Mouse (Mus musculus): Measurements from ENCODE around the gene Nfkb2. TPM values are rescaled to one million over a fixed set of nuclear protein-coding genes. Genes with fewer than 3 reads are reported as not detected.
A peak's percentile ranks its signal among the peaks of the same experiment; 100 is the strongest.

Nfkb2 gene
- polyA plus RNA-seq, 1 experiment from 2014 or later: 1.9 TPM

DNA sequence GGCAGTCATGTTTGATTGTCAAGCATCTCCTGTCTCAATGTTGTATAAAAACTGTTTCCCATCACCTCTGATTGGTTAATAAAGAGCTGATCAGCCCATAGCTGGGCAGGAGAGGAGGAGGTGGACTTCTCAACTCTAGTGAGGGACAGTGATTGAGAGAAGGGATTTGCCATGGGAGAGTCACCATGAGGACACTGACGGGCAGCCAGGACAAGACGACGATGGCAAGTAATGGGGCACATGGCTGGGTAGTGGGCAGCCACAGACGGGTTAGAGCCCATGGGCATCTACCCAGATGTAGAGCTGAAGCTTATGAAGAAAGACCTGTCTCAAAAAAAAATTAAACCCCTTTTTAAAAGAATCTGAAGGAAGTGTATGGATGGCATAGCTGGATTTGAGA is 1.6 kb upstream of the Nfkb2 start:
- 89% methylated on average over 4 of the region's 4 CpGs for WGBS
- no peaks in the 10 kb centered on the region for H3K36me3 ChIP-seq
- no peak for ATAC-seq (replicated peaks)
- H3K9me3 ChIP-seq: no peaks in the 10 kb centered on the region
- peaks cover 24% of the 10 kb centered on the region for H3K4me1 ChIP-seq
- no peak overlapping the region for H3K27ac ChIP-seq (replicated peaks)
- H3K4me2 ChIP-seq (replicated peaks): no peak overlapping the region
- no peak overlapping the region for H3K9ac ChIP-seq (replicated peaks)
- peaks cover 8% of the 10 kb centered on the region; the same call in 1 of the 2 replicates for H3K27me3 ChIP-seq
- H3K4me3 ChIP-seq: no peak overlapping the region

DNA sequence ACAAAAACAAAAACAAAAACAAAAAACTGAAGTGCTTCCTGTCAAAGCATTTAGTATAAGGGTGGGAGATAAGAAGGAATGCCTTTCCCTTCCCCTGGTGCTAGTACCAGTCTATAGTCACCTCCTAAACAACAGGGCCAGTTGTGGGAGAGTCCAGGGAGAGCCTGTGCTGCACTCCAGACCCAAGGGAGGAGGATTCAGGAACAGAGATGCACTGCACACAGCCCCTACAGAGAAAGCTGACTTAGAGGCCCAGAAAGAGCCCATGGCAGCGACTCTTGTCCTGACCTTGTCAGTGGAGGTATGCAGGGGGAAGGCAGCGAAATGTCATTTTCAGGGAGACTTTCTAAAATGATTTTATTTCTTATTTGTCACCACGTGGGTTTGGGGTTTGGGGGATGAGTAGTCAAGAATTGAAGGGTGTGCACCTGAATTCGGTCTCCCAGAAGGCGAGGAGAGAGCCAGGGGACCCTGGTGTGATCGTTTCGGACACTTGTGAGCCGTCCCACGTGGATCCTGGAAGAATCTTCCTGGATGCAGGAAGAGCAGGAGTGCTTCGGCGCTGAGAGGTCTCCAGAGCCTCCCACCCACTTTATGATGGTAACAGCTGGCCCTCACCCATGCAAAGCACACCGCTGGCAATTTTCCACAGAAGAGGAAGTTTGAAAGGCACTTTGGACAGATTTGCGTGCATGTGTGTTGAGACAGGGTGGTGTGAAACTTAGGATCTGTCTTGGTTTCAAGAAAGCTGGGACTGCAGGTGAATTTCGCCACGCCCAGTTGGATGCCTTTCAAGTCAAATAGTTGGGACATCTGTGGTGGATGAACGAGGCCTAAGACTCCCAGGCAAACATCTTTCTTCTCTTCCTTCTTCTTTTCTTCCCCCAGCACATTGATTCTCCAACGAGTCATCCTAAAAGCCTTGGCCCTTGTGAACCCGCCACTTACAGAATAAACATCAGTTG is 587 bp upstream of the Nfkb2 start:
- peaks cover 25% of the 10 kb centered on the region for H3K4me1 ChIP-seq
- peaks cover 17% of the 10 kb centered on the region for H3K27me3 ChIP-seq
- H3K9me3 ChIP-seq: no peaks in the 10 kb centered on the region
- 56% methylated on average over 18 of the region's 18 CpGs for WGBS
- H3K36me3 ChIP-seq: no peaks in the 10 kb centered on the region
- ATAC-seq (replicated peaks): no peak
- no peak overlapping the region for H3K27ac ChIP-seq (replicated peaks)
- no peak overlapping the region for H3K9ac ChIP-seq (replicated peaks)
- peak overlapping the region; percentile 61 for H3K4me3 ChIP-seq
- H3K4me2 ChIP-seq (replicated peaks): peak overlapping the region; percentile 69

DNA sequence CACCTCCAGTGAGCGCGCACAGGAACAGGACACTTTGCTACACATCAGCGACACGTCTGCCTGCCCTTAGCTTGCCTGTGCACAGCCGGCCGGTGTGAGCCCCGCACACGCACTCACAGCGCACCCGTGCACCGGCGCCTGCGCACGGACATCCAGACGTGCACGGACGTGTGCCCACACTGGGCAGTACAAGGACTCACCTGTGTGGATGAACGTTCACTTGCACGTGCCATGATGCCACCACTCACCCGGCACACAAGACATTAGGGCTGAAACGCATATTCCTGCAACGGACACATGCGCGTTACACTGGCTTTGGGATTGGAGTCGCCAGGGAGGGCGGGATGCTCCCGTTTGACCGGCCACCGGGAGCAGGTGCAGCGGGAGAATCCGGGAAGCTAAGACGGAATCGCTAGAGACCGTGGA is 801 bp downstream of the Nfkb2 start:
- H3K27me3 ChIP-seq: peaks cover 18% of the 10 kb centered on the region
- peak overlapping the region; percentile 53 for H3K9ac ChIP-seq (replicated peaks)
- no peaks in the 10 kb centered on the region for H3K36me3 ChIP-seq

DNA sequence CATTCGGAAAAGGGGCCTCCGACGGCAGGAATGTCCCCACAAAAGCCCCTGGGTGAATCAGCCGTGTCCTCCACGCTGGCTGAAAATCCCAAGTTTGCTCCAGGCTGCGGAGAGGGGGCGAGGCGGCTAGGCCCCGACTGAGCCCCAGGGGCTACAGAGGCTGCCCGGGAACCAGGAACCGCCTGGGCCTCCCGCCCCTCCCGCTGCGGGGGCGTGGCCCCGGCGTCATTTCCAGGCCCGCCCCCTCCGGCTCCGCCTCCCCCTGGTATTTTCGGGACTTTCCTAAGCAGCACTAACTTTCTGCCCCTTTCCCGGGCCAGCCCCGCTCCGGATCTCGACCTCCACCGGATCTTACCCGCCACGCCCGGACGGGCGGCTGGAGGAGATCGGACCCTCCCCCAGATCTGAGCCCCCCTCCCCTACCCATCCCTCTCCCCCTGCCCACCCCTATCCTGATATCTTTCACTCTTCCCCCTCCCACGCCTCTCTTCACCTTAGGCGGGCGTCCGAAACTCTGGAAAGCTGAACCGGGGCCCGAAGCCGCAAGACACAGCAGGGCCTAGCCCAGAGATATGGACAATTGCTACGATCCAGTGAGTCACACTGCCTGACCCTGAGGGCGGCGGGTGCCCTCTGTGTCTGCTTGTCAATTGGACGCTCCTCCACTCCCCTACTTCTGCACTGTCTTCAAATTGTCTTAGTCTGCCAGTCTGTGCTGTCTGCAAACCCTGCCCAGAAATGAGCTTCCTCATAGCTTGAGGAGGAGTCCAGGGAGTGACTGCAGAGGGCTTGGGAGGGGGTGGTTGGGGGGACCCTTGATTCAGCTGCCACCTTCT is 1.5 kb downstream of the Nfkb2 start:
- peak; percentile 39 for ATAC-seq (replicated peaks)
- H3K27ac ChIP-seq (replicated peaks): no peak overlapping the region
- WGBS: under 1% methylated on average over 42 of the region's 43 CpGs
- H3K4me2 ChIP-seq (replicated peaks): peak overlapping the region; percentile 69
- H3K4me3 ChIP-seq: peak overlapping the region; percentile 61
- H3K9me3 ChIP-seq: no peaks in the 10 kb centered on the region
- peaks cover 18% of the 10 kb centered on the region for H3K27me3 ChIP-seq
- peaks cover 35% of the 10 kb centered on the region for H3K4me1 ChIP-seq
- peak overlapping the region; percentile 53 for H3K9ac ChIP-seq (replicated peaks)
- H3K36me3 ChIP-seq: no peaks in the 10 kb centered on the region

More for the DNA sequence above, 801 bp downstream of the Nfkb2 start:
- under 1% methylated on average over 34 of the region's 34 CpGs for WGBS
- H3K9me3 ChIP-seq: no peaks in the 10 kb centered on the region
- peaks cover 35% of the 10 kb centered on the region for H3K4me1 ChIP-seq
- peak overlapping the region; percentile 69 for H3K4me2 ChIP-seq (replicated peaks)
- H3K4me3 ChIP-seq: peak overlapping the region; percentile 61
- no peak overlapping the region; the same call in 1 of the 2 replicates for H3K27ac ChIP-seq (replicated peaks)
- ATAC-seq (replicated peaks): no peak; the same call in 1 of the 2 replicates

DNA sequence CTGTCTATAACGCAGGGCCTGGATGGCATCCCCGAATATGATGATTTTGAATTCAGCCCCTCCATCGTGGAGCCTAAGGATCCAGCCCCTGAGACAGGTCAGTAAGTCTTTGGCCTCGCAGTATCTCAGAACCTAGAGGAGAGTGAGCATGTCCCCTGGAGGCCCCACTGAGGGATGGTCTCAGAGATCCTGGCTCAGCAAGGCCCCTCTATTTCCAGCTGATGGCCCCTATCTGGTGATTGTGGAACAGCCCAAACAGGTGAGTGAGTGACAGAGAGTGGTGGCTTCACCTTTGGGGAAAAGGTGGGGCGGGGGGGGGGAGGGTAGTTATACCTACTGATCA is 2.1 kb downstream of the Nfkb2 start:
- Histone ChIP-seq H3K4me2 (replicated peaks) (no peak overlapping the region; the same call in 1 of the 2 replicates), H3K4me3 (no peak overlapping the region), H3K9me3 (no peaks in the 10 kb centered on the region), H3K27ac (replicated peaks) (no peak overlapping the region), H3K27me3 (peaks cover 18% of the 10 kb centered on the region), H3K9ac (replicated peaks) (no peak overlapping the region), H3K4me1 (peaks cover 35% of the 10 kb centered on the region), H3K36me3 (0 out of 2 replicates have a peak, but pooled peaks cover 2% of the 10 kb centered on the region)
- WGBS: 58% methylated on average over 5 of the region's 5 CpGs
- ATAC-seq (replicated peaks): no peak

DNA sequence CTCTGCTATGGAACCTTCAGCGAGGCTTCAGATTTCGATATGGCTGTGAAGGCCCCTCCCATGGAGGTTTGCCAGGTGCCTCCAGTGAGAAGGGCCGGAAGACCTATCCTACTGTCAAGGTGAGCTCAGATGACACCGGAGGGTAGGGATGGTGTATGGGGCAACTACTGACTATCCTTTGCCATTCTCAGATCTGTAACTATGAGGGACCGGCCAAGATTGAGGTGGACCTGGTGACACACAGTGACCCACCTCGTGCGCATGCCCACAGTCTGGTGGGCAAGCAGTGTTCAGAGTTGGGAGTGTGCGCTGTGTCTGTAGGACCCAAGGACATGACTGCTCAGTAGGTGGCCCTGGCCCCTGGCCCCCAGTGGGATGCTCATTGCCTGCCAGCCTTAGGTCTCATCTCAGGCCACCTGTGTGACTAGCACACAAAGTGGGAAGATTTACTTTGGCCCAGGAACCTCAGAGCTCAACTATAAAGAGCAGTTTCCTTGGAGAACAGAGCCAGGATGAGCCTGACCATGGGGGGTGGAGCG is 2.7 kb downstream of the Nfkb2 start:
- Histone ChIP-seq H3K4me3 (no peak overlapping the region), H3K9me3 (no peaks in the 10 kb centered on the region), H3K36me3 (0 out of 2 replicates have a peak, but pooled peaks cover 2% of the 10 kb centered on the region), H3K4me1 (peaks cover 35% of the 10 kb centered on the region), H3K27me3 (peaks cover 18% of the 10 kb centered on the region), H3K9ac (replicated peaks) (no peak overlapping the region), H3K4me2 (replicated peaks) (no peak overlapping the region), H3K27ac (replicated peaks) (no peak overlapping the region)
- ATAC-seq (replicated peaks): no peak
- 90% methylated on average over 9 of the region's 9 CpGs for WGBS

DNA sequence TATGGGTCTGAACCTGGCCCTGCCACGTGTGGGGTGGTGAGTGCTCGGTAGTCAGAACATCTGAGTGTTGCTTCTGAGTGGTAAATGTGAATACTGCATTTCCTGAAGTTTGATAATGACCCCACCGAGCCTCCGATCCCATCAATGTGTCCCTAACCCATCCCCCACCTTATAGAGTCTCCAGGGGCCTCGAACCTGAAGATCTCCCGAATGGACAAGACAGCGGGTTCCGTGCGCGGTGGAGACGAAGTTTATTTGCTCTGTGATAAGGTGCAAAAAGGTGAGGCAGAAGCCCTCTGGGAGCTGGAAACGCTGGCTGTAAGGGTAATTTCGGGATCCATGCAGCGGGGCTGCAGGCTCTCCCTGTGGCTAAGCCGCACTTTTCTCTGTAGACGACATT is 3.7 kb downstream of the Nfkb2 start:
- Histone ChIP-seq H3K27ac (replicated peaks) (no peak overlapping the region), H3K27me3 (peaks cover 18% of the 10 kb centered on the region), H3K36me3 (peaks cover 7% of the 10 kb centered on the region; the same call in 1 of the 2 replicates), H3K4me1 (peaks cover 35% of the 10 kb centered on the region), H3K4me3 (no peak overlapping the region), H3K4me2 (replicated peaks) (no peak overlapping the region), H3K9ac (replicated peaks) (no peak overlapping the region), H3K9me3 (no peaks in the 10 kb centered on the region)
- 73% methylated on average over 16 of the region's 16 CpGs for WGBS
- no peak for ATAC-seq (replicated peaks)

DNA sequence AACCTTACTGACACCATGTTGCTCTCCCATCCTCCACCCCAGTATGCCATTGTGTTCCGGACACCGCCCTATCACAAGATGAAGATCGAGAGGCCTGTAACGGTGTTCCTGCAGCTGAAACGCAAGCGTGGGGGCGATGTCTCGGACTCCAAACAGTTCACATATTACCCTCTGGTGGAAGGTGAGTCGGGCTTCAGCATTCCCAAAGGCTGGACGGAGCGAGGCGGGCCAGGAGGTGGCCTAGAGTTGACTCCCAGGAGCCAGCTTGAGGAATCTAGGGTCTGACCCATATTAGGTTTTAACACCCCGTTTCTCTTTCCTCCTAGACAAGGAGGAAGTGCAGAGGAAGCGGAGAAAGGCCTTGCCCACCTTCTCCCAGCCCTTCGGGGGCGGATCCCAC is 4.2 kb downstream of the Nfkb2 start:
- peak overlapping the region; percentile 87 for H3K4me2 ChIP-seq (replicated peaks)
- H3K4me3 ChIP-seq: peak overlapping the region; percentile 46
- no peak overlapping the region for H3K27ac ChIP-seq (replicated peaks)
- no peak overlapping the region; the same call in 1 of the 2 replicates for H3K9ac ChIP-seq (replicated peaks)
- H3K9me3 ChIP-seq: no peaks in the 10 kb centered on the region
- 58% methylated on average over 16 of the region's 16 CpGs for WGBS
- peaks cover 20% of the 10 kb centered on the region for H3K27me3 ChIP-seq
- peaks cover 7% of the 10 kb centered on the region; the same call in 1 of the 2 replicates for H3K36me3 ChIP-seq
- ATAC-seq (replicated peaks): no peak
- peaks cover 35% of the 10 kb centered on the region for H3K4me1 ChIP-seq

DNA sequence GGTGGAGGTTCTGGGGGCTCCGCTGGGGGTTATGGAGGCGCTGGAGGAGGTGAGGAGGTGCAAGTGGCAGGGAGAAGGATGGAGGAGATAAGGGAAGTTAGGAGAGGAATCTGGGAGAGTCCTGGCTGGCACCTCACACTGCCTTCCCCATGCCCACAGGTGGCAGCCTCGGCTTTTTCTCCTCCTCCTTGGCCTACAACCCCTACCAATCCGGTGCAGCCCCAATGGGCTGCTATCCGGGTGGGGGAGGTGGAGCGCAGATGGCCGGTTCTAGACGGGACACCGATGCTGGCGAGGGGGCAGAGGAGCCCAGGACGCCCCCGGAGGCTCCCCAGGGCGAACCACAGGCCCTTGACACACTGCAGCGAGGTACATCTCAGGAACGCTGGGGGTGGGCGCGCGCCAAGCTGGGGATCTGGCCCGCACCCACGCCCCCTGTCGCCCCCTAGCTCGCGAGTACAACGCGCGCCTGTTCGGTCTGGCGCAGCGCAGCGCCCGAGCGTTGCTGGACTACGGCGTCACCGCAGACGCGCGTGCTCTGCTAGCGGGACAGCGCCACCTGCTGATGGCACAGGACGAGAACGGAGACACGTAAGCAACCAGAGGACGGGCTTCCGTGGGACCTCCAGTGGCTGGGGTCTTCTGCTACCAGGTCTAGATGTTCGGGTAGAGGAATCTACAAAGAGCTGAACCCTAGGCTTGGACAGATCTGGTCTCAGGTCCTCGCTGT is 4.8 kb downstream of the Nfkb2 start:
- no peak overlapping the region for H3K27ac ChIP-seq (replicated peaks)
- peak overlapping the region; percentile 53 for H3K9ac ChIP-seq (replicated peaks)
- WGBS: 1% methylated on average over 47 of the region's 47 CpGs
- H3K27me3 ChIP-seq: peaks cover 22% of the 10 kb centered on the region
- peak; percentile 76 for ATAC-seq (replicated peaks)
- peak overlapping the region; percentile 46 for H3K4me3 ChIP-seq
- peak overlapping the region; percentile 87 for H3K4me2 ChIP-seq (replicated peaks)
- H3K4me1 ChIP-seq: peaks cover 33% of the 10 kb centered on the region
- no peaks in the 10 kb centered on the region for H3K9me3 ChIP-seq
- H3K36me3 ChIP-seq: peaks cover 11% of the 10 kb centered on the region

DNA sequence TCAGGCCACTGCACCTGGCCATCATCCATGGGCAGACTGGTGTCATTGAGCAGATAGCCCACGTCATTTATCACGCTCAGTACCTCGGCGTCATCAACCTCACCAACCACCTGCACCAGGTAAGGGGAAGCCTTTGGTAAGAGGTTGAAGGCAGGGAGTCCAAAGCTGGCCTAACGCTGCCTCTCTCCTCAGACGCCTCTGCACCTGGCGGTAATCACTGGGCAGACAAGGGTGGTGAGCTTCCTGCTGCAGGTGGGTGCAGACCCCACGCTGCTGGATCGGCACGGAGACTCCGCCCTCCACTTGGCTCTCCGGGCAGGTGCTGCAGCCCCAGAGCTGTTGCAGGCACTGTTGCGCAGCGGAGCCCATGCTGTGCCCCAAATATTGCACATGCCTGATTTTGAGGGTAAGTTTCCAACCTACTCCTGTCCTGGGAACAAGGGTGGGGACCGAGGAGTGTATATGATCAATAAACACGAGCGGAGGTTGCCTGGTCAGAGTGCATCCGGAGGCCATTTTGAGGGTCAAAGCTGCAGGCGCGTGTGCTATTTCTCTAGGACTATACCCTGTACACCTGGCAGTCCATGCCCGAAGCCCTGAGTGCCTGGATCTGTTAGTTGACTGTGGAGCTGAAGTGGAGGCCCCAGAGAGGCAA is 5.7 kb downstream of the Nfkb2 start:
- no peaks in the 10 kb centered on the region for H3K9me3 ChIP-seq
- no peak overlapping the region for H3K27ac ChIP-seq (replicated peaks)
- no peak overlapping the region for H3K4me2 ChIP-seq (replicated peaks)
- peaks cover 27% of the 10 kb centered on the region for H3K27me3 ChIP-seq
- H3K36me3 ChIP-seq: peaks cover 13% of the 10 kb centered on the region
- no peak overlapping the region for H3K4me3 ChIP-seq
- no peak overlapping the region for H3K9ac ChIP-seq (replicated peaks)
- no peak for ATAC-seq (replicated peaks)
- peaks cover 24% of the 10 kb centered on the region for H3K4me1 ChIP-seq
- WGBS: 81% methylated on average over 21 of the region's 21 CpGs

DNA sequence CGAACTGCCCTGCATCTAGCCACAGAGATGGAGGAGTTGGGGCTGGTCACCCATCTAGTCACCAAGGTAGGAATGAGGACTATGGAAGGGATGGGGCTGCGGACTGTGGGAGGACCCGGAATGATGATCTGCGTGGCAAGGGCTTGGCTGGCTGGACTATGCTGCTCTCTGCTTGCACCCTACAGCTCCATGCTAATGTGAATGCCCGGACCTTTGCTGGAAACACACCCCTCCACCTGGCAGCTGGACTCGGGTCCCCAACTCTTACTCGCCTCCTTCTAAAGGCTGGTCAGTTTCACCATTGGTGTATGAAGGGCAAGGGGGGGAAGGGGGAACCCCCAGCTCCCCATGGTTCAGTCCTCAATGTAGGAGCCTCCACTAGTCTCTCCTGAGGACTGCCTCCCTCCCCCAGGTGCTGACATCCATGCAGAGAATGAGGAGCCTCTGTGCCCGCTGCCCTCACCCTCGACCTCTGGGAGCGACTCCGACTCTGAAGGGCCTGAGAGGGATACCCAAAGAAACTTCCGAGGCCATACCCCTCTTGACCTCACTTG is 6.3 kb downstream of the Nfkb2 start:
- no peak overlapping the region for H3K9ac ChIP-seq (replicated peaks)
- no peak for ATAC-seq (replicated peaks)
- peaks cover 13% of the 10 kb centered on the region for H3K36me3 ChIP-seq
- H3K9me3 ChIP-seq: no peaks in the 10 kb centered on the region
- H3K4me3 ChIP-seq: no peak overlapping the region
- WGBS: 88% methylated on average over 12 of the region's 12 CpGs
- peaks cover 30% of the 10 kb centered on the region for H3K27me3 ChIP-seq
- no peak overlapping the region for H3K4me2 ChIP-seq (replicated peaks)
- peaks cover 18% of the 10 kb centered on the region for H3K4me1 ChIP-seq
- no peak overlapping the region for H3K27ac ChIP-seq (replicated peaks)
